Mouse (Mus musculus) mouse embryonic stem cell (cell line): ENCODE measurements around the gene Tfap4.

ENCODE experiments used
- in situ Hi-C, 2 experiments: fragments of 300-500 bp; cut with MboI; formaldehyde crosslinking; loops; 1 replicate in 1 of 2; 3 replicates in 1 of 2; pipeline ENCODE4 v1.14.3; 2019 to 2020; ENCODE audit warnings: low sequenced_read_pairs in 2 of 2, low pct_unique_long_range_greater_than_20kb in 1 of 2, mixed read lengths in 1 of 2; ENCODE audit not compliant: unreplicated experiment in 1 of 2

The Tfap4 gene

DNA sequence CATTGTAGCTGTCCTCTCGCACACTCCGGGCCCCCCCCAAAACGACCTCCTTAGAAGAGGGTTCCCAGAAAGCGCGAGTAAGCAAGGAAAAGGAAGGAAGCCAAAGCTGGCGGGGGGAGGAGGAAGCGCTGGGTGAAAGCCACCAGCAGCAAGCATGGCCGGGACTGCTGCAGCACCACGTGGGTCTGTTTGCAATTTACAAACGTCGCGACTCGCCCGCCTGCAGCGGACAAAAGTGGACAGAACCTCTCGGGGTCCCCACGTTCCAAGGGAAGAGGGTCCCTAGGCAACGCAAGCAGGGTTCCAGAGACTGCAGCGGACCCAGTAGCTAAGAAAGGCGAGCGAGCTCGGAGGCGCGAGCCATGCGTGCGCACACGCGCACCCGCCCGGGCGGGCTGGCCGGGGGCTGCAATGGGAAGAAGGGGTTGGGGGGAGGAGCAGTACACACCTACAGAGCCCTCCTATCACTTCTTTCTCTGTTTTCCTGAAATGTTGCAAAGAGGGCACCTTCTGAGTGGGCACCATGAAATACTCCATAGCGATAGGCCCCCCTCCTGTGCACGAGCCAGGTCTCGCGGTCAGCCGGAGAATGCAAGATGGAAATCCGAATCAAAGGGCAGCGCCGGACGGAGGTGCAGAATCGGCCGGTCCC, 548 bp downstream of the Tfap4 start:
- in situ Hi-C loops: no loop called here

GRCm38 (mm10) chr16:4558384-4558979, 1.2 kb downstream of the Tfap4 start:
- in situ Hi-C loops: no loop called here

- in situ Hi-C loops: no loop called here
Measured at GRCm38 (mm10) chr16:4557949-4558348, 1.7 kb downstream of the Tfap4 start.

DNA sequence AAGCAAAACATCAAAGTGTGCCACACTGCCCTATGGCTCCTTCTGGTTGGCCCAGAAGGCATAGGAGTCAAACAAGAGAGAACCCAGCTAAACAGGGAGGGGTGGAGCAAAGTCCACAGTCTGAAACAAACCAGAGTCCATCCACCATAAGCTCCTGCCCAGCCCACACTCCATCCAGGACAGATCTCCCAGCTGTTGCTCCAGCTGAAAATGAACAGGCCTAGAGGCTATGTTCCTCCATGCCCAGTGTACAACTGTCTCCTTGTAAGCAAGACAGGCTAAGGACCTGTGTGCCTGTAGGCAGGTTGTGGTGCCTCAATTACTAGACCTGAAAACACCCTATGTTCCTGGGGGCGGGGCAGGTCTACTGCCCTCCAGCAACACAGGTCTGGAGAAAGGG, 2.6 kb downstream of the Tfap4 start:
- in situ Hi-C loops: no loop called here

- in situ Hi-C loops: no loop called here
Measured at GRCm38 (mm10) chr16:4555555-4555954, 4.1 kb downstream of the Tfap4 start.

DNA sequence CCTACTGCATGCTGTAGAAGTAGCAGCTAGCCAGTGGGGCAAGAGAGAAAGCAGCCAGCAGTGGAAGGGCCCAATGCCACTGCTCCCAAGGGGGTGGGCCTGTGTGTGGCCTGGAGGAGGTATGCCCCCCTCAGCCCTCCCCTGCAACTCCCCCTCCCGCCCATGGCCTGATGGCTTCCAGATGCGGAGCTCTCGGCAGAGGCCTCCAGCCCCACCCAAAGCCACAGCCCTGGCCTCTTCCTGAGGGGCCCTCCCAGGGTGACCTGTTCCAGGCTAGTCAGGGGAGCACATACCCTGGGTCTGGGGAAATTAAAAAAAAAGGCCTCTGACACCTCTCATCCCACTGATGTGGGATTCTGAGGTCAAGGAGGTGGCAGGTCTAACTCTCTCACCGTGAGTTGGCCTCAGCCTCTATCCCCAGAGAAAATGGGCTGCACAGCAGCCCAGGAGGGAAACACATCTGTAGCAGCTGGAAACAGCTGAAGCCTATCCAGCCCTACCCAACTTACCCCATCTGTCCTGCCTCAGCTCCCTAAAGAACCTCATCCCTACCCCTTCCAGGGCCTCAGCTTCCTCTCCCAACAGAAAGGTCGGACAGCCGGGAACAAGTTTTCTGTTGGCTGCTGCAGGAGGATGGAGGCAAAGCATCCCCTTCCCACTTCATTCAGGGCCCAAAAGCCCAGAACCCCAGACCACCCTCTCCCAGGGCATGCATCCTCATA, 6.7 kb downstream of the Tfap4 start:
- in situ Hi-C loops: no loop called here

DNA sequence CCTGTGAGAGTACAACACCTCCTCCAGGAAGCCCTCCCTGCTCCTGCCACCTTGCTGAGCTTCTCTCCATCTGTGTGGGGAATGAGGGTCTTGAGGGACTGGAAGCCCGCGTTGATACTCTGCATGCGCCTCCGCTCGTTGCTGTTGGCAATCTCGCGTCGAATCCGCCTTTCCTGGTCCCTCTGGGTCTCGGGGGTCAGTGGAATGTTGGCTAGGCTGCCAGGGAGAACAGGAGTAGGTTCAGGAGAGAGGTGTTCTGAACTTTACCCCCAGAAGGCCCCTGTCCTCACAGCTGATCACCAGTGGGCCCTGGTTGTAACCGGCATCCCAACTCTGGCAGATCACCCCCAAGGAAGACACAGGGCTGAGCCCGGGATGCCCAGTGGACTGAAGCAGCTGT, 7.8 kb downstream of the Tfap4 start:
- in situ Hi-C loops: no loop called here

DNA sequence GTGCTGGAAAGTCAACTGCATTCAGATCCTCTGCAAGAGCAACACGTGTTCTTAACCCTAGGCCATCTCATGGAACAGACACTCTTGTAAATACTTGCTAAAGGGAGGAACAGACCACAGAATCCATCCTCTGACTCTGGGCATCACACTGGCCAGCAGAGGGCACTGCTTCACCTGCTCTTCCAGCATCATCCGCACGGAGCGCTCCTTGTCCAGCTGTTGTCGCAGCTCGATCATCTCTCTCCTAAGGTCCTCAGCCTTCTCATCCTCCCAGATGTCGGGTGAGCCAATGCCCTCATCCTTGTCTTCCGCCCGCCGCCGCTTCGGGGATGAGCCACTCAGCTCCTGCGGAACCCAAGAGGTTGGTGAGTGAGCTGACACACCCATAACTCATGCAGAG, 8.6 kb downstream of the Tfap4 start:
- in situ Hi-C loops: no loop called here

- in situ Hi-C loops: no loop called here
Measured at GRCm38 (mm10) chr16:4548953-4549688, 10.5 kb downstream of the Tfap4 start.

DNA sequence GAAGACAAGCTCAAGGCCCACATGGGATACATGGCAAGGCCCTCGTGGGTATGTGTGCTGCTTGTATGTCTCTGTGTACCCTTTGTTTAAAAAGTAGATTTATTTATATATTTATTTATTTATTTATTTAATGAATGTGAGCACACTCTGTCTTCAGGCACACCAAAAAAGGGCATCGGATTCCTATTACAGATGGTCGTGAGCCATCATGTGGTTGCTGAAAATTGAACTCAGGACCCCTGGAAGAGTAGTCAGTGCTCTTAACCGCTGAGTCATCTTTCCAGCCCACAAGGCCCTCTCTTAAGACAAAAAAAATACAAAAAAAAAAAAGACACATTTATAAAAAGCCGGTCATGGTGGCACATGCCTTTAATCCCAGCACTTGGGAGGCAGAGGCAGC, 12.0 kb downstream of the Tfap4 start:
- in situ Hi-C loops: no loop called here

DNA sequence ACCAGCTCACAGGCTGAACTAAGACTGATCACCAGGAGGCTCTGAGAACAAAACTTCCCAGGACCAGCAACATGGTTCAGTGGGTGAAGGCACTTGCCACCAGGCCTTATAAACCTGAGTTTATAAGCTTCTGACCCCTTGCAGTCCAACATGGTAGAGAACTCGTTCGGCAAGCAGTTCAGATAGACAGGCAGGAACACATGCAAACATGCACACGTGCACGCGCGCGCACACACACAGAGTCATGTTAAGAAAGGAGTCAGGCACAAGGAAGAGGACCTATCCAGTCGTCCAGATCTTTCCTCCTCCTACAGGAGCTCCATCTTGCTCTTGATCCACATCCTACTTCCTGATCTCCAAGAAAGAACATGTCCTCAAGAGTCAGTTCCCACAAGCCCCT, 12.8 kb downstream of the Tfap4 start:
- in situ Hi-C loops: no loop called here

DNA sequence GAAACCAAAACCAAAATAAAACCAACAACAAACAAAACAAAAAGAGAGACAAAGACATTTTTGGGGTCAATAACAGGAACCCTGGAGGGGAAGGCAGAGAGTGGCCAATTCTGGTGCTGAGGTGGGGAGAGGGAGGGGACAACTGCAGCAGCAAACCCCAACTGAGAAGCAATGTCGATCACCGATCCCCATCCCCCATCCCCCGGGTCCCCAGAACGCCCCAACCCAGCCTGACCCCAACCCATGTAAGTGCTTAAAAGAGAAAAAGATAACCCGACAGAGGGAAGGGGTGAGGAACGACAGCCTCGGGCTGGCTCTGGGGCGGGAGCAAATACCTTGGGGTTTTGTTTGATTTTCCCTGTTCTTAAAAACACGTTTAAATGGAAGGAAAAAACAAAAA, 14.8 kb downstream of the Tfap4 start:
- in situ Hi-C loops: no loop called here

DNA sequence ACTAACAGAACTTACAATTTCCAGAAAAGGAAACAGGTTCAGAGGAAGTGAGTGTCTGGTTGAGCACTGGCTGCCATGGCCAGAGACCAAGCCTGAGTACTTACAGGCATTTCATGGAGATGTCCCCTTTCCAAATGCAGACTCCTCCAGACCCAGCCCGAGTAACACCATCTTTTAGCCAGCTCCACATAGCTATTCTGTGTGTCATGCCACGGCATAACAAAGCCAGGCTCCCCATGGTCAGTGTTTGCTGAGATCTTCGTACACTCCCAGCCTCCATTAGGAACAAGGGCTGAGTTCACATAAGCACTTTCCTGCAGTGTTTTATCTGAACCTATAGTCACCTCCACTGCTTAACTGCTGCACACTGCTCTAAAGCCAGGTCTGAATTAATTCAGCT, 16.4 kb downstream of the Tfap4 start:
- in situ Hi-C loops: no loop called here

- in situ Hi-C loops: no loop called here
Measured at GRCm38 (mm10) chr16:4542236-4542774, 17.3 kb downstream of the Tfap4 start.

DNA sequence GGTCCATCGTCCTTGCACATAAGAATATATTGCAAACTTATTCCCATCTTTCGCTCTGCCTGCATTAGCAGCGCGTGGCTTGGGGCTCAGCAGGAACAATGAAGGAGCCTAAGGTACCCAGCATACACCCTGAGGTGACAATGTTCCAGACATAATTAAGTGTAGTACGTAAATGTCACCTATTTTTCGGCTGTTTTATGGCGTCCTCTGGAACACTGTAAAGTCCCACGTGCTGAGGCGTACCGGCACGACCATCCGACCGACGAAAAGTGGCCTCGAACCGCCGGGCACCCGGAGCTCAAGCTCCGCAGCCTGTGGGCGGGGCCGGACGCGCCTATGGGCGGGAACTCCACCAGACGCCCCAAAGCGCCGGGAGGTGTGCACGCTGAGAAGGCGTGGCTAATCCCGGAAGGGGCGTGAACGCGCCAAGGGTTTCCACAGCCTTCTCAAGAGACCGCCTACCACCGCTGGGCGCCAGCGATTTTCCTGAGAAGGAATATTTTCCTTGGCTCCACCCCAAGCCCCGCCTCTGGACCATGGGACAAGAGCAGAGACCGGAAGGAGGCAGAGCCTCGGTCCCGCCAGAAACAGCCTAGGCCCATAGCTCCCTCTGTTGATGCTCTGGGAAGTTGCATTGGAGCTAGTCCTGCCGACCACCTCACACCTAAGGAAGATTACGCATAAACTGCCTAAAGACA, 18.0 kb downstream of the Tfap4 start, which contains the start of gene Srl:
Gene Srl (minus strand): TSS at position 316 of the 698 bp plus-strand sequence.
- in situ Hi-C loops: no loop called here

DNA sequence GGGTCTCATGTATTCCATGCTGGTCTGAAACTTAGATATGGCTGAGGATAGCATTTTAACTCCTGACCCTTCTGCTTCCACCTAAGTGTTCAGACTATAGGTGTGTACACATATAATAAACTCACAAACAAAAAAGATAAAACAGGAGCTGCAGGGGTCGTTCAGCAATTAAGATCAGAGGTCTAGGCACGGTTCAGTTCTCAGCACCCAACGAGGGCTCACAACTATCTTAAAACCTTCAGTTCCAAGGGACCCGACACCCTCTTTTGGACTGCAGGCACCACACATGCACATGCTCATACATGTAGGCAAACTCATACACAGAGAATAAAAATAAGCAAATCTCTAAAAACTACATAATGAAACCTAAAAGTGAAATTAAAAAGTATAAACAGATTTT, 18.6 kb downstream of the Tfap4 start:
- in situ Hi-C loops: no loop called here

- in situ Hi-C loops: no loop called here
Measured at GRCm38 (mm10) chr16:4540064-4540775, 19.4 kb downstream of the Tfap4 start.

- in situ Hi-C loops: loop anchor here (5.0 to 10.0 kb wide), 2 partner anchors 232 to 235 kb away; no protein-coding TSS in a partner anchor
Measured at GRCm38 (mm10) chr16:4539521-4539920, 20.1 kb downstream of the Tfap4 start.
